Mouse (Mus musculus) brain, adult 2 months (tissue): ENCODE data around the gene Mdm1.
"Not testable (repeated sequence)": the region's sequence is repeated elsewhere in the genome, so short reads cannot be mapped to it uniquely, and the experiment has no call there.

Source experiments
- DNase-seq: peaks from one replicate; pipeline ENCODE4 v3.0.0; 2011; ENCODE audit warnings: low read depth, low spot score

Mdm1 gene

GRCm38 (mm10) chr10:118215719-118216393 lies 74.2 kb downstream of the Mdm1 start:
- not testable (repeated sequence) for DNase-seq
